In genomic region chr13:118386511-118387447, GRCm38 (mm10) we compare ENCODE assay signal across 8 mouse cellular contexts. TPM values are rescaled to one million over a fixed set of nuclear protein-coding genes. Genes with fewer than 3 reads are reported as not detected.
DNase-seq lines count a peak whose midpoint lies in the region; ATAC-seq and TF ChIP-seq lines count a peak whose summit lies in the region.

Gene B430218F22Rik, plus strand, starts transcription at chr13:118386630.
Gene Mrps30, minus strand, starts transcription at chr13:118387252.

- TF ChIP-seq POLR2A in lung, adult 2 months (IDR thresholded peaks at IDR 0.05; ENCODE audit: borderline replicate concordance, extremely low read depth, low read depth, low read length): peak; percentile 49; the same call in 1 of the 2 replicates

- no peak for TF ChIP-seq CTCF in lung, adult 2 months (IDR thresholded peaks at IDR 0.05; ENCODE audit: insufficient read depth, low read length)

- H3K4me2 ChIP-seq in forebrain, embryonic 15.5 days (replicated peaks): peak within 1 kb of the TSS; percentile 83

- peak within 1 kb of the TSS; percentile 76 to 95 for H3K4me3 ChIP-seq in ES-E14 (ENCODE audit: insufficient read depth in 1 of 2, low read depth in 1 of 2, low read length in 2 of 2, poor library complexity in 1 of 2, severe bottlenecking in 1 of 2)
- H3K4me3 ChIP-seq in forebrain, embryonic 15.5 days: peak within 1 kb of the TSS; percentile 86
- peak within 1 kb of the TSS; percentile 94 for H3K4me3 ChIP-seq in lung, adult 2 months (replicated peaks; ENCODE audit: extremely low read depth, low read depth, low read length)

- in situ Hi-C loops in ES-E14 (cut with MboI; ENCODE audit: low sequenced_read_pairs in 2 of 2, unreplicated experiment in 2 of 2): no loop called here

- peaks cover 0 to 4% of the 10 kb centered on the region in 2 experiments; a peak in 2 of 4 replicates for H3K4me1 ChIP-seq in ES-E14 (ENCODE audit: control insufficient read depth in 2 of 2, insufficient read depth in 2 of 2, low read length in 2 of 2, poor library complexity in 1 of 2)
- peaks cover 16% of the 10 kb centered on the region for H3K4me1 ChIP-seq in forebrain, embryonic 15.5 days
- peaks cover 2% of the 10 kb centered on the region; the same call in 1 of the 2 replicates for H3K4me1 ChIP-seq in lung, adult 2 months (ENCODE audit: control insufficient read depth, insufficient read depth, low read length)

- no peaks in the 10 kb centered on the region for H3K27me3 ChIP-seq in forebrain, embryonic 15.5 days

- ATAC-seq in forebrain, embryonic 15.5 days (replicated peaks): peak; percentile 98
- peak; percentile 100 for ATAC-seq in neutrophil, adult 5-6 weeks (ENCODE audit: extremely low read depth, insufficient number of reproducible peaks, low FRiP score, poor library complexity, severe bottlenecking)

- peak within 1 kb of the TSS; percentile 96 for H3K9ac ChIP-seq in ES-E14 (ENCODE audit: insufficient read depth, low read depth, low read length, poor library complexity, severe bottlenecking)
- peak within 1 kb of the TSS; percentile 82 for H3K9ac ChIP-seq in forebrain, embryonic 15.5 days (replicated peaks)

- WGBS in forebrain, embryonic 15.5 days: under 1% methylated on average over 93 of the region's 93 CpGs
- WGBS in lung, adult 2 months: under 1% methylated on average over 93 of the region's 93 CpGs

- H3K36me3 ChIP-seq in ES-E14 (ENCODE audit: control insufficient read depth, insufficient read depth, low read length, poor library complexity, severe bottlenecking): peaks cover 14% of the 10 kb centered on the region
- peaks cover 25% of the 10 kb centered on the region for H3K36me3 ChIP-seq in forebrain, embryonic 15.5 days

- peak; percentile 97 for DNase-seq in ES-E14 (ENCODE audit: low read depth, low spot score)
- DNase-seq in cerebellum, adult 11-12 months: peak; percentile 92
- peak; percentile 85 for DNase-seq in heart, postnatal 25 days (ENCODE audit: low spot score)
- DNase-seq in layer of hippocampus, adult 18-20 months (ENCODE audit: low spot score in 2 of 2): peak; percentile 92 to 97
- peak; percentile 94 for DNase-seq in lung, adult 2 months
- DNase-seq in thymus, adult 18-20 months: peak; percentile 82 to 91

- intact Hi-C loops in heart, postnatal 25 days (cut with DNase I): no loop called here

- H3K27ac ChIP-seq in ES-E14 (ENCODE audit: insufficient read depth, low read depth, low read length, poor library complexity, severe bottlenecking): peak within 1 kb of the TSS; percentile 59; the same call in 1 of the 2 replicates
- H3K27ac ChIP-seq in forebrain, embryonic 15.5 days (replicated peaks): peak within 1 kb of the TSS; percentile 76

- no peaks in the 10 kb centered on the region for H3K9me3 ChIP-seq in ES-E14 (ENCODE audit: control insufficient read depth, insufficient read depth, low read depth, low read length)
- no peaks in the 10 kb centered on the region for H3K9me3 ChIP-seq in forebrain, embryonic 15.5 days

TF ChIP-seq in ES-E14, 5 proteins besides CTCF, POLR2A, EP300 and RAD21:
- TF ChIP-seq CHD2 (IDR thresholded peaks at IDR 0.05; ENCODE audit: low read depth, low read length) (peak; percentile 51; the same call in 1 of the 2 replicates), MAFK (IDR thresholded peaks at IDR 0.05; ENCODE audit: insufficient read depth, low read depth, low read length) (no peak), ZC3H11A (IDR thresholded peaks at IDR 0.05; ENCODE audit: borderline replicate concordance, low read depth, low read length) (no peak), ZNF384 (IDR thresholded peaks at IDR 0.05; ENCODE audit: low read depth, low read length) (no peak), HCFC1 (IDR thresholded peaks at IDR 0.05; ENCODE audit: borderline replicate concordance, insufficient read depth, low read length) (peak; percentile 73)

RNA-seq across cellular contexts. Expression of gene B430218F22Rik, which starts in this region (rescaled TPM):
- total RNA-seq in ES-E14 (2012; rRNA removed): 3.0 and 7.3 TPM in 2 replicates
- 0.61 and 1.1 TPM in 2 replicates for polyA plus RNA-seq in forebrain, embryonic 15.5 days (2015; fragmentation: Nextera tagmentation; extraction: Ambion mirVana)
- under 1 TPM; 0.17 to 0.29 TPM for total RNA-seq in heart, postnatal 25 days (2021)
- under 1 TPM; 0.28 to 0.54 TPM for total RNA-seq in layer of hippocampus, adult 18-20 months (2021)
- not detected in 2 replicates for polyA plus RNA-seq in lung, adult 2 months (2012; rRNA removed)
- total RNA-seq in neutrophil, adult 5-6 weeks (2017): 0.35 TPM in 1 of 2 replicates, not detected in the other

RNA-seq across cellular contexts. Expression of gene Mrps30, which starts in this region (rescaled TPM):
- total RNA-seq in ES-E14 (2012; rRNA removed): 29.6 and 30.8 TPM in 2 replicates
- polyA plus RNA-seq in forebrain, embryonic 15.5 days (2015; fragmentation: Nextera tagmentation; extraction: Ambion mirVana): 27.6 and 27.7 TPM in 2 replicates
- 10 to 100 TPM; 24.6 to 26.7 TPM for total RNA-seq in heart, postnatal 25 days (2021)
- 10 to 100 TPM; 17.0 to 17.4 TPM for total RNA-seq in layer of hippocampus, adult 18-20 months (2021)
- polyA plus RNA-seq in lung, adult 2 months (2012; rRNA removed): 12.3 and 17.3 TPM in 2 replicates
- total RNA-seq in neutrophil, adult 5-6 weeks (2017): 18.0 and 24.1 TPM in 2 replicates

Comparison
In these comparisons a context has a peak if more than half of its experiments do, and no peak if none do; other contexts are left out.
1. Peak in every context shown above with its lines: DNase-seq, ATAC-seq, H3K4me3 ChIP-seq and H3K27ac ChIP-seq.